Mouse (Mus musculus): ENCODE measurements at regions not wholly inside any gene's neighbourhood (a gene's known extent, or its start where the extent isn't known, plus 50 kb on each side); places are given as distances from the start of the nearest gene placed in this dataset.

DNA sequence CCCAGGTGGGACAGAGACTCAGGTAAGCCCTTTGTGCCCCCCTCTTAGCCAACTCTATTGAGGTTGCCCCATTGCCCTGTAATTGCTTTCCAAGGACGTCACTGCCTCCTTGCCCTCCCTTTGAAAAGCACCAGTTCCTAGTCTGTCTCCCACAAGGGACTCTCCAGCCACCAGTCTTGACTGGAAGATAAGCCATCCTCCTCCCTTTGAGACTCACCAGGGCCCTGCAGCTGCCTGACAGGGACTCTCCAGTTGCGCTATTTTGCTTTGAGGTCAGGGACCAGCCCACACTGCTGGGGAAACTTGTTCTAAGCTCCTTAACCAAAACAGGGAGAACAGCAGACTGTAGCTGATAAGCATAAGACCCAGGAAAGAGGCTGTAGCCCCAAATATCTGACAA is 69.7 kb upstream of the Slc22a22 start:
- no peak overlapping the region for H3K4me2 ChIP-seq (replicated peaks; ENCODE audit: low read depth, low read length)
- no peak for ATAC-seq (ENCODE audit: low FRiP score, low TSS enrichment)
- H3K27ac ChIP-seq (ENCODE audit: low read length) = no peak overlapping the region
- 41% methylated on average over 2 of the region's 2 CpGs for WGBS
- no peaks in the 10 kb centered on the region for H3K4me1 ChIP-seq (ENCODE audit: insufficient read depth, low read length)
- no peaks in the 10 kb centered on the region for H3K27me3 ChIP-seq (ENCODE audit: insufficient read depth, low read length)
- no peak overlapping the region for H3K9ac ChIP-seq (replicated peaks; ENCODE audit: low read length)
- H3K4me3 ChIP-seq (ENCODE audit: low read length) = no peak overlapping the region
- H3K36me3 ChIP-seq (ENCODE audit: insufficient read depth, low read length) = no peaks in the 10 kb centered on the region
- no peaks in the 10 kb centered on the region for H3K9me3 ChIP-seq (ENCODE audit: low read length)

- no peaks in the 10 kb centered on the region for H3K9me3 ChIP-seq (ENCODE audit: low read length)
- ATAC-seq (ENCODE audit: low FRiP score, low TSS enrichment) = peak; percentile 96
Observed at GRCm38 (mm10) chr15:57545141-57545540, 67.7 kb upstream of the Slc22a22 start.

GRCm38 (mm10) chr15:57543985-57544384 is 66.6 kb upstream of the Slc22a22 start:
- Histone ChIP-seq H3K4me3 (ENCODE audit: low read length) (no peak overlapping the region), H3K27ac (ENCODE audit: low read length) (no peak overlapping the region), H3K4me1 (ENCODE audit: insufficient read depth, low read length) (no peaks in the 10 kb centered on the region), H3K4me2 (replicated peaks; ENCODE audit: low read depth, low read length) (no peak overlapping the region), H3K36me3 (ENCODE audit: insufficient read depth, low read length) (no peaks in the 10 kb centered on the region), H3K9ac (replicated peaks; ENCODE audit: low read length) (no peak overlapping the region), H3K27me3 (ENCODE audit: insufficient read depth, low read length) (no peaks in the 10 kb centered on the region), H3K9me3 (ENCODE audit: low read length) (no peaks in the 10 kb centered on the region)
- 82% methylated on average over 3 of the region's 3 CpGs for WGBS
- ATAC-seq (ENCODE audit: low FRiP score, low TSS enrichment) = no peak

More at GRCm38 (mm10) chr15:57545141-57545540, 67.7 kb upstream of the Slc22a22 start:
- Histone ChIP-seq H3K4me2 (replicated peaks; ENCODE audit: low read depth, low read length) (no peak overlapping the region), H3K27me3 (ENCODE audit: insufficient read depth, low read length) (no peaks in the 10 kb centered on the region), H3K4me3 (ENCODE audit: low read length) (no peak overlapping the region), H3K9ac (replicated peaks; ENCODE audit: low read length) (no peak overlapping the region), H3K27ac (ENCODE audit: low read length) (0 out of 2 replicates have a peak overlapping the region, but pooled peaks have one; percentile 58), H3K36me3 (ENCODE audit: insufficient read depth, low read length) (no peaks in the 10 kb centered on the region), H3K4me1 (ENCODE audit: insufficient read depth, low read length) (no peaks in the 10 kb centered on the region)
- 32% methylated on average over 4 of the region's 4 CpGs for WGBS

- no peak for ATAC-seq (ENCODE audit: low FRiP score, low TSS enrichment)
- Histone ChIP-seq H3K27ac (ENCODE audit: low read length) (no peak overlapping the region), H3K36me3 (ENCODE audit: insufficient read depth, low read length) (no peaks in the 10 kb centered on the region), H3K9ac (replicated peaks; ENCODE audit: low read length) (no peak overlapping the region), H3K9me3 (ENCODE audit: low read length) (no peaks in the 10 kb centered on the region), H3K27me3 (ENCODE audit: insufficient read depth, low read length) (no peaks in the 10 kb centered on the region), H3K4me1 (ENCODE audit: insufficient read depth, low read length) (no peaks in the 10 kb centered on the region), H3K4me2 (replicated peaks; ENCODE audit: low read depth, low read length) (no peak overlapping the region), H3K4me3 (ENCODE audit: low read length) (no peak overlapping the region)
- WGBS = 30% methylated on average over 3 of the region's 3 CpGs
Observed at GRCm38 (mm10) chr15:57542630-57543029, 65.2 kb upstream of the Slc22a22 start.

GRCm38 (mm10) chr15:57535514-57535913 is 58.1 kb upstream of the Slc22a22 start:
- H3K27me3 ChIP-seq (ENCODE audit: insufficient read depth, low read length) = no peaks in the 10 kb centered on the region
- no peak overlapping the region for H3K27ac ChIP-seq (ENCODE audit: low read length)
- H3K36me3 ChIP-seq (ENCODE audit: insufficient read depth, low read length) = no peaks in the 10 kb centered on the region
- WGBS = 66% methylated on average over 2 of the region's 2 CpGs
- H3K4me2 ChIP-seq (replicated peaks; ENCODE audit: low read depth, low read length) = no peak overlapping the region
- H3K4me1 ChIP-seq (ENCODE audit: insufficient read depth, low read length) = no peaks in the 10 kb centered on the region
- H3K9ac ChIP-seq (replicated peaks; ENCODE audit: low read length) = no peak overlapping the region
- no peak for ATAC-seq (ENCODE audit: low FRiP score, low TSS enrichment)
- no peak overlapping the region for H3K4me3 ChIP-seq (ENCODE audit: low read length)
- H3K9me3 ChIP-seq (ENCODE audit: low read length) = no peaks in the 10 kb centered on the region

Data from kidney, embryonic 16.5 days (tissue).